Mouse (Mus musculus) megakaryocyte, adult 5-6 weeks (primary cell): ENCODE measurements around the gene Sdc3. TPM values are rescaled to one million over a fixed set of nuclear protein-coding genes. Genes with fewer than 3 reads are reported as not detected.

Experiments used
- ATAC-seq: 2 replicates; pipeline ENCODE4 v1.8.0; 2016; ENCODE audit warnings: mild to moderate bottlenecking, inconsistent platforms; ENCODE audit not compliant: poor library complexity, severe bottlenecking
- total RNA-seq, 2 experiments: library from RNA; stranded (forward) in 1 of 2; stranded (reverse) in 1 of 2; fragments of 153-499, 151-499 nt in 1 of 2; fragments of 221-1000, 200-1000 nt in 1 of 2; gene quantifications; 2 replicates each; pipeline versions ENCODE4 v1.2.3 to v1.2.4; 2015 to 2017

Gene Sdc3
- 22.6 and 31.3 TPM in 2 replicates for total RNA-seq (2015)
- 13.6 and 20.2 TPM in 2 replicates for total RNA-seq (2017)

DNA sequence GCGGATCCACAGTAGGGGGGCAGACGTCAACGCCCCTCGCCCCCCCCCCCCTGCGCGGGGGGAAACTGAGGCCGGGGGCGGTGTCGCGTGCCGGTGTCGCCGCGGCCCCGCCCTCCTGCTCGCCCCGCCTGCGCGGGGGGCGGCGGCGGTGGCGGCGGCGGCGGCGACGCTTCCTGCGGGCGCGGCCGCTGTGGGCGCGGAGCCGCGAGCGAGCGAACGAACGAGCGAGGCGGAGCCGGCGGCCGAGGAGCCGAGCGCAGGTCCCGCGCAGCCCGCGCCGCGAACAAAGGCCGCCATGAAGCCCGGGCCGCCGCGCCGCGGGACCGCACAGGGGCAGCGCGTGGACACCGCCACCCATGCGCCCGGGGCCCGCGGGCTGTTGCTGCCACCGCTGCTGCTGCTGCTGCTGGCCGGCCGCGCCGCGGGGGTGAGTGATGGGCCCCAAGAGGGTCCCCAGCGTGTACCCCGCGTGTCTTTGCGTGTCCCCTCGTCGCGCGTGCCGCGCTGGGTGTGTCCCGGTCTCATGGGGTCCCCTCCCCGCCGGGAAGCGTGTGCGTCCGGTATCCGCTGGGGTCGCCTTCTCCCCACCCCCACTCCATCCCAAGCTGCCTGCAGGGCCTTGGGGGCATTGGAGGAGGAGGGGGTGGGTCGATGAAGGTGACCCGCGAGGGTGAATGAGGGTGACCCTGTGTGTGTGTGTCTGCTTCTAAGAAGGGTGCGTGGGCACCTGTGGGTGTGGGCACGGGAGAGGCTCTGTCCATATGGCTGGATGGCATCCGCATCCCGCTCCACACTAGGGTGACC lies at the start of gene Sdc3:
Gene Sdc3 (plus strand): TSS at position 162 of the 804 bp plus-strand sequence.
- no peak for ATAC-seq

DNA sequence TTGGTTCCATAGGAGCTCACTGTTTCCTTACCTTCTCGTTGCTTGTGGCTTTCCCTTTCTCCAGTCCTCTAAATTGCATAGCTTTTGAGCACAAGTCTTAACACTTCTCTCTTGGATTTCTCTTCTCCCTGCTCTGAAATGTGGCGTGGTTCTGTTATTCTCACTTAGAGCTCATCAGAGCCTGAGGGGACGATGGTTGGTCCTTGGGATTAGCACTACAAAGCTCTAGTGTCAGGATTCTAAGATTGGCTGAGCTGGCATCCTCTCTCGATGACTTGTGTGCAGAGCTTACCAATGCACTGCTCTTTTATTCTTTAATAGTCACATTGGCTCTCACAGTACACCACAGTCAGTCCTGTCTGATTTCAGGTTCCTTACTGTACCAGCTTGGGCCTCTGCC lies 48.3 kb upstream of the Sdc3 start:
- ATAC-seq = no peak

DNA sequence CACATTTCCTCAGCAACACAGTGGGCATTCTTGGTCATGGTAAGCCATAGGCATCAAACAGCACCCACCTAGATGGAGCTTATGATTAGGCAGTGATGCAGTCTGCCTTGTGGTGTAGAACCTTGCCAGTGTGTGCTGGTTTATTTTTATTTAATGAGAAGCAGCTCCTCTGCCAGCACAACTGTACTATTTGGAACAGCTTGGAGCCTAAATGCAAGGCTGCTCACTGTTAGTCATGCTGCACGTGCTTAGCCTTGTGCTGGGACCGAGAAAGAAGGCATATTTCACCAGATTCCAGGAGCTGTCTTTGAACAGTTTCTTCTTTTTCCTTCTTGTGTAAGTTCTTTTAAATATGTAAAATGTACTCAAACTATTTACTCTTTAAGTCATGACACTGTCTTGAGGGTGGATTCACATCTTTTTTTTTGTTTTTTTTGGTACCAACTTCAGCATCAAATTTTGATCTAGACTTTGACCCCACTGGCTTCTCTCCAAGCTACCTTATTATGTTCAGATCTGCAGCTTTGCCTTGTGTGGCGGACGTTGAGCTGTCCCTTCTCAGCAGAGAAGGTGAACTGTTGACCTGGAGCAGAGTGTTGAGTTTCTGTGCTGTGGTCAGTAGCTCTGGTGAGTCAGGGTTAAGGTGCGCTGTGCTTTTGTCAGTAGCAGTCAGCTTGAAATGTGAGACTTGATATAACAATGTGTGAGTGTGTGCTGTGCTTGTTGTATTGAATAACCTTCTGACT lies 46.6 kb upstream of the Sdc3 start:
- ATAC-seq = no peak

DNA sequence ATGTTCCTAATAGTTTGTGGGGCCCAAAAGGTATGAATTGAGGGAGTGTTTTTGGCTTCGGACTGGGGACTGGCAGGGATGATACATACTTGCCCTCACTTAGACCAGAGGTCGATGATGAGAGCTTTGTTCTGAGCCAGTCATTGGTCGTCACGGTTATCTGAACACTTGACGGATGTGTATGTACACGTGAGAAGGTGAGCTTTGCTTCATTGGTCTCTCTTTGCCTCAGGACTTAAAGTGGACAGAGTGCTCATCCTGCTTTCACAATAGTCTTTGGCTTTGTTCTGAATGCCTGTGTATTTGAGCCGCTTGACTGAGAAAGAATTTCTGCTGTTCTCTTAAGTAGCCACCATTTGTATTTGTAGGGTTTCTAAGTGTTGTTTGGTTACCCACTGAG lies 42.8 kb upstream of the Sdc3 start:
- ATAC-seq = no peak

DNA sequence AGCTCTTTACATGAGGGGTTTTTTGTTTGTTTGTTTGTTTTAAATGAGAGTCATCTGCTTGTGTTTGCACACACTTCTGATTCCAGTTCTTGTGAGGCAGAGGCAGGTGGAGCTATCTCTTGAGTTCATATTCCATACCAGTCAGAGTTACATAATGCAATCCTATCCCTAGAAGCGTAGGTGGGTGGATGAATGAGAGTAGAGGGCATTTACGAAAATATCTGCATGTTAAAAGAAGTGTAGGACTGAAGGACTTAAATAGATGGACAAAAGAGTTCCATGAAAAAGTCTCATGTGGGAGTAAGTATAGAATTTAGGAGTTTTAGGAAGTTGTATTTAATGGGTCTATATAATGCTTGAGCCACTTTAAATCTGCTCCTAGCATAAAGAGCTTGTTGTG lies 40.4 kb upstream of the Sdc3 start:
- no peak for ATAC-seq

DNA sequence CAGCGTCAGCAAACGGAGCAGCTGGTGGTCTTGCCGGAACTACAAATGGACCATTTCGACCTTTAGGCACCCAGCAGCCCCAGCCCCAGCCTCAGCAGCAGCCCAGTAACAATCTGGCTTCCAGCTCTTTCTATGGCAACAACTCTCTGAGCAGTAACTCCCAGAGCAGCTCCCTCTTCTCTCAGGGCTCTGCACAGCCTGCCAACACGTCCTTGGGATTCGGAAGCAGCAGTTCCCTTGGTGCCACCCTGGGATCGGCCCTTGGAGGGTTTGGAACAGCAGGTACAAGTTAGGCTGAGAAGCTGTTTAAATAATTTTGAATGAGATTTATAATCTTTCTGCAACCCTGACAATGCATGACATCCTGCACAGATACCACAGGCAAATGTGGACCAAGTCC lies 39.7 kb upstream of the Sdc3 start:
- ATAC-seq = no peak

DNA sequence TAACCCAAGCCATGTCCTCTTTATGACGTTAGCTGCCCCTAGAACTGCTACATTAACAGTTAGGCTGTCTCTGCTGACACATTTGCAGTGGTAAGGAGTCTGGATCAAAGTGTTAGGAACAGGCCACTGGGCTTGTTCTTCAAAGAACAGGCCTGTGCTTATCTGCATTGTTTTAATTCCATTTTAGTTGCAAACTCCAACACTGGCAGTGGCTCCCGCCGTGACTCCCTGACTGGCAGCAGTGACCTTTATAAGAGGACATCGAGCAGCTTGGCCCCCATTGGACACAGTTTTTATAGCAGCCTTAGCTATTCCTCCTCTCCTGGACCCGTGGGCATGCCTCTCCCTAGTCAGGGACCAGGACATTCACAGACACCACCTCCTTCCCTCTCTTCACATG lies 38.6 kb upstream of the Sdc3 start:
- no peak for ATAC-seq

DNA sequence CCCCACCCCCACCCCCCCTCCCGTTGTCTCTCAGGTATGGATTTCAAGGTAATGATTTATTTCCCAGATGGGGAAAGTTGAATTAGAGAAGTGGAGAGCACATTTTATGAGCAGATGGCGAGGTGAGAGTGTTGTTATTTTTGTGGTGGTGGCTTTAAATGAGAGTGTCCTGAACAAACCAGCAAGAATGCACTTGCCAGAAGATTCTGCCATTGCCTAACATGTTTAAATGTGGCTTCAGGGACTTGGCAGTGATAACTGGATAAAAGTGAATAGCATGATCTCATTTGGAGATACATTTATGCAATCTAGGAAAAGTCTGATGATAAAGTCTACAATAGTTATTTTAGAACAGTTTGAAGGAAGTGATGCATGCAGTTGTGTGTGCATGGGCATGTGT lies 37.6 kb upstream of the Sdc3 start:
- no peak for ATAC-seq

DNA sequence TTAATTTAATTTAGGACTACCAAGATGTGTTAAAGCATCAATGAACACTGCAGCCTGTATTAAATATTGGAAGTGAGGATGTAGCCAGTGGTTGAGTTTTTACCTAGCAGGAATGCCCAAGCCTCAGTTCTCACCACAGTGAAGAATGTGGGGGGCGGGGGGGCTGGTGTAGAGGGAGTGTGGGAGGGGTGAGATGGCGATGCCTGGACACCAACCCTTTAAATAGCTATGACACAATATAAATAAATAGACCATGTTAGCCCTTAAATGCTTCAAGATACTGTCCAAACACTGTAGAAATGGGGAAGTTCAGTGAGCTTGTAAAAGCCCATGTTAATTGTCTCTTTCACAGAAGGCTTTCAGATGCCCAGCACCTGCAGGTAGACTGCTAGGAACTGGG lies 32.5 kb upstream of the Sdc3 start:
- ATAC-seq = no peak

DNA sequence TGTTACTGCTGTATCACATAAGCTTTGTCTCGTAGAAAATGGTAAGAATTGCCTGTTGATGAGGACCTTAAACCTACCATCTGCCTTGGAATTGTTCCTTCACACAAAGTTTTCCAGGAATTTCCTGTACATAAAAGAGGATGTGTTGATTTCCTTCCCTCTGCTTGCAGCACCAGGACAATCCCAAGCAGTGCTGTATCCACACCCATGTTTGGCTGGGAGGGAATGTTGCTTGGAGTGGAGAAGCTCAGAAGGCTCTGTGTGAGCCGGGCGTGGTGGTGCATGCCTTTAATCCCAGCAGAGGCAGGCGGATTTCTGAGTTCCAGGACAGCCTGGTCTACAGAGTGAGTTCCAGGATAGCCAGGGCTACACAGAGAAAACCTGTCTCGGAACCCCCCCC lies 30.5 kb upstream of the Sdc3 start:
- no peak for ATAC-seq

DNA sequence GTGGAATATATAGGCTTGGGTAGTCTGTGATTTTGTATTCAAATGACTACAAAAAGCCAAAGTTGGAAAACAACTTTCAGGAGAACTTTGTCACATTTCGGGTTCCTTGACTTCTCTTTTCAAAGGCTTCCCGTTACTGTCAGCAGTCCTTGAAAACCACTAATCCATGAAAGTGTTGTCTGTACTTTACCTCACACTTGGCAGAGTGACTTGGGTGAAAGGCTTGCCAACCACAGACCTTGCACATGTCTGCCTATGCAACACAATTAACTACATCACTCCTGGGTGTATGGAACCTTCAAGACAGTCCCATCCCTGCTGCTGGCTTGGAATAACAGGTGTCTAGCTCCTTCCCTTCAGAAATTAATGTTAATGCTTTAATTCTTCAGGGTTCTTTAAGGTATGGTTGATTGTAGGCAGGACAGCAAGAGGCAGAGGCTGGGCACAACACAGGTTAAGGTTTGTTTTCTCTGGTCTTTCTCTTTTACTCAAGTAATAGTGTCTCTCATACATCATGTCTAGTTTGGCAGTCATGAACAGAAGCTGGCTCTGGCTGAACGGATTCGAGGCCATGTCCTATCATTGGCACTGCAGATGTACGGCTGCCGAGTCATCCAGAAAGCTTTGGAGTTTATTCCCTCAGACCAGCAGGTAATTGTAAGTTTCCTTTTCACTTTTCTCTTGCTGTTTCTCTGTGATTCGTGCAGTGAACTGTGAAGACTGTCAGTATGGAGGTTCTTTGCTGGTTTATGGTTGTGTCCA lies 26.8 kb upstream of the Sdc3 start:
- no peak for ATAC-seq

DNA sequence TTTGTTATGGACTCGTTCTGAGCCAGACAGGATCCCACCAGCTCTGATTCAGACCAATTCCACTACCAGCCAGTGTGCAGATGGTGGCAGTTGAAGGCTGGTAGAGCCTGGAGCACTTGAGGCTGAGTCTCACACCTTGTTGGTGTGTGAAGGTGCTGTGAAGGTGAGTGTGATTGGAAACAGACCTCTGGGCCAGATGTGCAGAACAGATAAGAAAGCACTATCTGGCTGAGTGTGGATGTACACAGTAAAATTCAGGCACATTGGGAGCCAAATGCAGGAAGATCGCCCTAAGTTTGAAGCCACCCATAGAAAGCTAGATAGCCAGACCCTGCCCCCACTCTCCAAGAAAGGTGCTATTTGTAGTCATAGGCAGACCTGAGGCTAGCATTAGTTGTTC lies 25.9 kb upstream of the Sdc3 start:
- ATAC-seq = no peak

DNA sequence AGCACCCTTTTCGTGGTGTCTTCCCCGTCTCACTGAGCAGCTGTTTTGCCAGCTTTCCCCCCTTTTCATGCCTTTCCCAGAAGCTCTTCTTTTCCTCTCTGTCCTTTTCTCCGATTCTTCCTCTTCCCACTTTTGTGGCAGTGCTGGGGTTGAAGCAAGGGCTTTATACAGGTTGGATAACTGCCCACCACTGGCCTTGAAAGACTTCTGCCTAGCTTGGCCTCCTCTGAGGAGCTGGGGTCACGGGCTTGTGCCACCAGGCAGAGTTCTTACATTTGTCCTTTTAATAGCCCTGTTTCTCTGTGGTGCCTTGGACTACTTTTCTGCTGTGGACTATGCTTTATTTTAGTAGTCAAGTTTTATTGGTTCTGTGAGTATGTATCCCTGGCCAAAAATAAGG lies 25.4 kb upstream of the Sdc3 start:
- no peak for ATAC-seq

DNA sequence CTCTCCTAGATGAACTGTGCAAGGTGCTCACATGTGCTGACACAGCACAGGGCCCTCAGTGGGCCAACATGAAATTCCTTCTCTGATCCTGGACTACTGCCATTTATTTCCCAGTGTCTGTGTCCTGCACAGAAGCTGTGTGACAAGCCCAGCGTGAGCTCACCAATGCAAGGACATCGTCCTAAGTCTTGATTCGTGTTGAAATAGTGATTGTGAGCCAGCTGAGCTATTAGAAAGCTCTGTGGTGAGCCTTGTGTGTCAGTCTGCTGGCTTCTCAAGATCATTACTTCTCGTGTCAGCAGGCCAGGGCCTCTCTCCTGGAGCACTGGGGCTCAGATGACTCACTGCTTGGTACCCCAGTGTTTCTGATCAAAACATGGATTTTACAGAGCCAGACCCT lies 18.4 kb upstream of the Sdc3 start:
- no peak for ATAC-seq

DNA sequence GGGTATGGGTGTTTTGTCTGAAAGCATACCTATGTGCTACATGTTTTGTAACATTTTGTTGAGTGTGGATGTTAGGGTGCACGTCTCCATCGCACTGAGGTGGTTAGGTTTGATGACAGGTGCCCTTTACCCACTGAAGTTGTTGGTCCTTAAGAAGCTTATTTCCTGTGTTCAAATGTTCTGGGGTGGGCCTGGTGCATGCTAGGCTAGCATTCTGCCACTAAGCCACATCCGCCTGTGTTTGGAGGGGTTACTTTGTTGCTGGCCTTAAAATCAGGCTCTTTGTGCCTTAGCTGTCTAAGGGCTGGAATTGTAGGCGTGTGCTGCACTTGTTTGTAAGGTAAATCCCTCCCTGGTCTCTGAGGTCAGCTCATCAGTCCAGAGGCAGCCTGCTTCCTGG lies 17.5 kb upstream of the Sdc3 start:
- ATAC-seq = peak; percentile 35; the same call in 1 of the 2 replicates

DNA sequence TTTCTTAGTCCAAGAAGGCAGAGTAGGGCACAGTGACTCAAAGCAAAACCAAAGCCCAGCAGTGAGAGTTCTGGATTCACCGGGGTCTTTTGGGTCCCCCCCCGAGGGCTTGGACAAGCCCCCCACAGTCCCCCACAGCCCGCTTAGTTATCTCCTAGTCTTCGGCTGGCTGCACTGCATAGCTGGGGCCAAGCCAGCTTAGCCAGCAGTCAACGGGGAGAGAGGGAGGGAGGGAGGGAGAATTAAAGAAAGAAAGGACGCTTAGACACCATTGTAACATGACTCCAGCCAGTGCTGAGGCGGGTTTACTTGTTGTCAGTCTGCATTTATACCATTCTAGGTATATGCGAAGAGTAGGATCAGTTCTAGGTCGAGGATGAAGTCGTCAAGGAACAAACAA lies 14.7 kb upstream of the Sdc3 start:
- ATAC-seq = no peak

DNA sequence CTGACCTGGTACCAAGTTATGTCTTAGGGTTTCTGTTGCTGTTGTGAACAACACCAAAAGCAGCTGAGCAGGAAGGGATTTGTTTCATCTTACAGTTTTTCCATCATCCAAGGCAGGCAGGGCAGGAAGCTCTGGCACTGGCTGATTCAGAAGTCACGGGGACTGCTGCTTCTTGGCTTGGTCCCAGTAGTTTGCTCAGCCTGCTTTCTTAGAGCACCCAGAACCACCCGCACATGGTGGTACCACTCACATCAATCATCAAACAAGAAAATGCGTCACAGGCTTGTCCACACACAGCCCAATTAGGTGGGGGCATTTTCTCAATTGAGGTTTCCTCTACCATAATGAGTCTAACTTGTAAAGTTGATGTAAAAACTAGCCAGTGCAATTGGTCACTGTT lies 13.3 kb upstream of the Sdc3 start:
- ATAC-seq = no peak

DNA sequence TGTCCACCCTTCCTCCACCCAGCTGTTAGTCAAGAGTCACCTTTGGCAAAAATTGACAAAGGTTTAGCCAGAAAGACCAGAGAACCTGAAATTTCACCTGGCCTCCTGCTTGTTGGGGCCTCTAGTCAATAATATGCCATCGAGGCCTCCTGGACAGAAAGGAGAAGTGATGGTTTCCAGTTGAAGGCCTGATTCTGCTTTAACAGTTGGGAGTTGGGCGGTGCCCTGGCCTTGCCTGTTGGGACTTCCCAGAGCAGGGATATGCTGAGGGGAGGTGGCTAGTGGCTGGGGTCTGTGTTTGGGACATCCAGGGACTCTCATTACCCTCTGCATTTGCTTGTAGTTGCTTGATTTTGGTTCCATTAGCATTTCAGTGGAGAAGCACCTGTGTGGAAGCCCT lies 9.8 kb upstream of the Sdc3 start:
- ATAC-seq = peak; percentile 72

DNA sequence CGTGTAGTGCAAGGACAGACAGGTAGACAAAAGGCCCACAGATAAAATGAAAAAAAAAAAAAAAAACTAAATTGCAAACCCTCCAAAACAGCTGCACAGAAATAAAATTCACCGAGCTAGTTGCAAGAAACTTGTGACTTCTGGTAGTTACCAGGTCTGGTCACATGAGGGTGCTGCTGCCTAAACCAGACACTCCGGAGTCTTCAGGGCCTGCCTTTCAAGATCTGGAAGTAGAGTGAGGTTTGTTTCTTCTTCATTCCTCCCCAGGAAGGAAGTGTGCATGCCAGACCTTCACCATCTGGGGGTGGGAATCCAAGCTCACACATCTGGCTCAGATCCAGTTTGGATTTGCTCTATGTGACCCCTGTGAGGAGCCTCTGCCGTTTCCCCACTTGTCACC lies 7.6 kb upstream of the Sdc3 start:
- peak; percentile 53 for ATAC-seq

DNA sequence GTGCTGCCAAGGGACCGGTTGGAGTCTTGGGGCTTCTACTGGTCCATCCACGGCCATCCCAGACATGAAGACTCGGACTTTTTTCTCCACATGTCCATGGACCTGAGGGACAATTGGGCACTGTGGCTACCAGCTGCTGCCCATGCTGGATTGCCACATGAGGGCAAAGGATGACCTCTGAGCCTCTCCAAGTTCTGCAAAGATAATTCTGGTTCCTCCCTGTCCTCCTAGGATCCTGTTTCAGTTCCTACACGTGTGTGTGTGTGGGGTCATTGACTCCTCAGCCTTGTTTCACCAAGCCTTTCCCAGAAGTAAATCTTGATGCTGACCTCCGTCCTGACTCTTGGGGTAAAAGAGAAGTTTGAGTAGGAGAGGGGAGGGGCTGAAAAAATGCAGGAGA lies 4.8 kb upstream of the Sdc3 start:
- peak; percentile 65 for ATAC-seq

DNA sequence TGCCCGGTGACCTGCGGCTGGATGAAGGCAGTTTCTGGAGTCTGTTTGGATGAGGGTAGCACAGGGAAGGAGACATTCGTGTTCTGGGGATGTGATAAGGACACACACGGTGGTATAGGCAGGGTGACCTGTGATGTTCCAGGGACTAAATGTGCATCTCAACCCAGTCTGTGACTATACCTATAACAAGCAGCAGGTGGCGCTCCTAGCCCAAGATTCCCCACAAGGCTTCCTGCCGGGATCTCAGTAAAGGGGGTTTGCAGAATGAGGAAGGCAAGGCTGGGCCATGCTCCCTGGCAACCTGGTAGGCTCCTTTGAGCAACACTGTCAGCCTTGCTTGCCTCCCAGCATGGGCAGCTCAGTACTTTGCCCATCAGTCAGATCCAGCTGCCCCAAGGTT lies 2.2 kb upstream of the Sdc3 start:
- ATAC-seq = peak; percentile 72
